Mouse (Mus musculus) kidney, adult 2 months (tissue): ENCODE results near the gene Gm10666.
"Not testable (repeated sequence)": the region's sequence is repeated elsewhere in the genome, so short reads cannot be mapped to it uniquely, and the experiment has no call there.

Experiments
- CTCF ChIP-seq: fragments of 200-500 bp; conservative IDR thresholded peaks from 2 replicates; pipeline ENCODE4 v1.5.1; 2011; ENCODE audit warnings: low read depth, mild to moderate bottlenecking, control low read depth, low read length, moderate library complexity, mixed read lengths; ENCODE audit not compliant: insufficient read depth, insufficient read length
- POLR2A ChIP-seq: fragments of 200-500 bp; IDR thresholded peaks from one replicate; pipeline ENCODE4 v1.6.1; 2011; ENCODE audit warnings: low read depth, low read length, control low read depth

GRCm38 (mm10) chr7:22163935-22164334 lies 29.4 kb upstream of the Gm10666 start, which contains the start of gene Vmn1r142:
- TF ChIP-seq CTCF, POLR2A: not testable (repeated sequence)
